Mouse (Mus musculus): ENCODE results near the gene Slc16a2. TPM values are rescaled to one million over a fixed set of nuclear protein-coding genes. Genes with fewer than 3 reads are reported as not detected.
A peak's percentile ranks its signal among the peaks of the same experiment; 100 is the strongest.

Slc16a2 gene
- polyA plus RNA-seq, 1 experiment from 2014 or later: 27.5 TPM

GRCm38 (mm10) chrX:103719618-103720185 lies 102.1 kb downstream of the Slc16a2 start:
- no peak for ATAC-seq
- no peak overlapping the region for H3K4me2 ChIP-seq (ENCODE audit: low read length)
- no peak overlapping the region for H3K4me3 ChIP-seq (ENCODE audit: low read depth, low read length)
- H3K4me1 ChIP-seq (ENCODE audit: control insufficient read depth, insufficient read depth, low read length): no peaks in the 10 kb centered on the region
- DNase-seq (ENCODE audit: low spot score): no peak
- H3K36me3 ChIP-seq (ENCODE audit: control insufficient read depth, insufficient read depth, low read length): no peaks in the 10 kb centered on the region
- no peaks in the 10 kb centered on the region for H3K9me3 ChIP-seq (replicated peaks; ENCODE audit: control insufficient read depth, low read length)
- H3K27me3 ChIP-seq (replicated peaks; ENCODE audit: control insufficient read depth, insufficient read depth, low read length): no peaks in the 10 kb centered on the region; the same call in none of the 2 replicates
- no peak overlapping the region for H3K27ac ChIP-seq (ENCODE audit: low read depth, low read length)
- no peak overlapping the region for H3K9ac ChIP-seq (ENCODE audit: low read length)
- WGBS: 40% methylated on average over 12 of the region's 12 CpGs

- Histone ChIP-seq H3K4me1 (ENCODE audit: control insufficient read depth, insufficient read depth, low read length) (no peaks in the 10 kb centered on the region), H3K27me3 (replicated peaks; ENCODE audit: control insufficient read depth, insufficient read depth, low read length) (peaks cover 4% of the 10 kb centered on the region; the same call in 1 of the 2 replicates), H3K4me3 (ENCODE audit: low read depth, low read length) (no peak overlapping the region), H3K9me3 (replicated peaks; ENCODE audit: control insufficient read depth, low read length) (no peaks in the 10 kb centered on the region), H3K4me2 (ENCODE audit: low read length) (no peak overlapping the region), H3K27ac (ENCODE audit: low read depth, low read length) (no peak overlapping the region), H3K36me3 (ENCODE audit: control insufficient read depth, insufficient read depth, low read length) (no peaks in the 10 kb centered on the region), H3K9ac (ENCODE audit: low read length) (no peak overlapping the region)
- no peak for ATAC-seq
- 36% methylated on average over 7 of the region's 7 CpGs for WGBS
- DNase-seq (ENCODE audit: low spot score): no peak
Measured at GRCm38 (mm10) chrX:103712922-103713321, 108.9 kb downstream of the Slc16a2 start.

- Histone ChIP-seq H3K4me1 (ENCODE audit: control insufficient read depth, insufficient read depth, low read length) (no peaks in the 10 kb centered on the region), H3K27ac (ENCODE audit: low read depth, low read length) (no peak overlapping the region), H3K9me3 (replicated peaks; ENCODE audit: control insufficient read depth, low read length) (no peaks in the 10 kb centered on the region), H3K4me3 (ENCODE audit: low read depth, low read length) (no peak overlapping the region), H3K27me3 (replicated peaks; ENCODE audit: control insufficient read depth, insufficient read depth, low read length) (0 out of 2 replicates have a peak, but pooled peaks cover 15% of the 10 kb centered on the region), H3K9ac (ENCODE audit: low read length) (no peak overlapping the region), H3K36me3 (ENCODE audit: control insufficient read depth, insufficient read depth, low read length) (no peaks in the 10 kb centered on the region), H3K4me2 (ENCODE audit: low read length) (no peak overlapping the region)
- WGBS: 36% methylated on average over 2 of the region's 2 CpGs
- no peak for DNase-seq (ENCODE audit: low spot score)
- ATAC-seq: no peak
Measured at GRCm38 (mm10) chrX:103709671-103710070, 112.1 kb downstream of the Slc16a2 start.

- no peak overlapping the region for H3K4me3 ChIP-seq (ENCODE audit: low read depth, low read length)
- no peak for DNase-seq (ENCODE audit: low spot score)
- no peak overlapping the region for H3K4me2 ChIP-seq (ENCODE audit: low read length)
- ATAC-seq: no peak
- H3K27ac ChIP-seq (ENCODE audit: low read depth, low read length): no peak overlapping the region
- 0 out of 2 replicates have a peak, but pooled peaks cover 3% of the 10 kb centered on the region for H3K4me1 ChIP-seq (ENCODE audit: control insufficient read depth, insufficient read depth, low read length)
- H3K9ac ChIP-seq (ENCODE audit: low read length): no peak overlapping the region
- H3K36me3 ChIP-seq (ENCODE audit: control insufficient read depth, insufficient read depth, low read length): no peaks in the 10 kb centered on the region
- 0 out of 2 replicates have a peak, but pooled peaks cover 19% of the 10 kb centered on the region for H3K27me3 ChIP-seq (replicated peaks; ENCODE audit: control insufficient read depth, insufficient read depth, low read length)
- WGBS: 73% methylated on average over 1 of the region's 1 CpGs
- H3K9me3 ChIP-seq (replicated peaks; ENCODE audit: control insufficient read depth, low read length): no peaks in the 10 kb centered on the region
Measured at GRCm38 (mm10) chrX:103708592-103708991, 113.2 kb downstream of the Slc16a2 start.

GRCm38 (mm10) chrX:103704611-103705010 lies 117.2 kb downstream of the Slc16a2 start:
- Histone ChIP-seq H3K36me3 (ENCODE audit: control insufficient read depth, insufficient read depth, low read length) (no peaks in the 10 kb centered on the region), H3K9me3 (replicated peaks; ENCODE audit: control insufficient read depth, low read length) (no peaks in the 10 kb centered on the region), H3K9ac (ENCODE audit: low read length) (no peak overlapping the region), H3K27ac (ENCODE audit: low read depth, low read length) (no peak overlapping the region), H3K4me3 (ENCODE audit: low read depth, low read length) (no peak overlapping the region), H3K27me3 (replicated peaks; ENCODE audit: control insufficient read depth, insufficient read depth, low read length) (0 out of 2 replicates have a peak, but pooled peaks cover 19% of the 10 kb centered on the region), H3K4me1 (ENCODE audit: control insufficient read depth, insufficient read depth, low read length) (0 out of 2 replicates have a peak, but pooled peaks cover 3% of the 10 kb centered on the region), H3K4me2 (ENCODE audit: low read length) (no peak overlapping the region)
- no peak for DNase-seq (ENCODE audit: low spot score)
- ATAC-seq: no peak
- 91% methylated on average over 4 of the region's 4 CpGs for WGBS

- H3K9me3 ChIP-seq (replicated peaks; ENCODE audit: control insufficient read depth, low read length): no peaks in the 10 kb centered on the region
- no peak overlapping the region for H3K4me2 ChIP-seq (ENCODE audit: low read length)
- ATAC-seq: peak; percentile 72
- DNase-seq (ENCODE audit: low spot score): peak; percentile 77
- H3K27ac ChIP-seq (ENCODE audit: low read depth, low read length): no peak overlapping the region
- 44% methylated on average over 4 of the region's 4 CpGs for WGBS
- 0 out of 2 replicates have a peak, but pooled peaks cover 3% of the 10 kb centered on the region for H3K4me1 ChIP-seq (ENCODE audit: control insufficient read depth, insufficient read depth, low read length)
- H3K4me3 ChIP-seq (ENCODE audit: low read depth, low read length): no peak overlapping the region
- 0 out of 2 replicates have a peak, but pooled peaks cover 20% of the 10 kb centered on the region for H3K27me3 ChIP-seq (replicated peaks; ENCODE audit: control insufficient read depth, insufficient read depth, low read length)
- H3K9ac ChIP-seq (ENCODE audit: low read length): no peak overlapping the region
- no peaks in the 10 kb centered on the region for H3K36me3 ChIP-seq (ENCODE audit: control insufficient read depth, insufficient read depth, low read length)
Measured at GRCm38 (mm10) chrX:103704024-103704423, 117.8 kb downstream of the Slc16a2 start.

DNA sequence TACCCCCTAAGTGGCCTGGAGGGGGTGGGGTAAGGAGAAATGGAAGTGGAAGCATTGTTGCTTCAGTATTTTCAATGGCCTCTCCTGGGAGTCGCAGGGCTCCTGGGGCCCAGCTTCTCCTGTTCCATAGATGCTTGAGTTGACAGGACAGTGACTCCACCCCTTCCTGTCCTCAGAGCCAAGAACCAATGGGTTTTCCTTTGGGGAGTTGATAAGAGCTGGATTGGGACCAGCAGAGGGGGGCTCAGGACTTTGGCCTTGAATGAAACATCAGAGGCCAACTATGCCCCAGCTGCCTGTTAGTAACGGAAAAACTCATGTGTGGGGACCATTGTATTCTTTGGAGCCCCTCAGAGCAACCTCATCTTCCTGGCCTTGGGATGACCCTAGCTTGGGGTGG lies 124.0 kb downstream of the Slc16a2 start:
- H3K4me2 ChIP-seq (ENCODE audit: low read length): no peak overlapping the region
- peaks cover 22% of the 10 kb centered on the region for H3K27me3 ChIP-seq (replicated peaks; ENCODE audit: control insufficient read depth, insufficient read depth, low read length)
- H3K36me3 ChIP-seq (ENCODE audit: control insufficient read depth, insufficient read depth, low read length): no peaks in the 10 kb centered on the region
- H3K9me3 ChIP-seq (replicated peaks; ENCODE audit: control insufficient read depth, low read length): no peaks in the 10 kb centered on the region
- DNase-seq (ENCODE audit: low spot score) (no peak), ATAC-seq (no peak)
- no peaks in the 10 kb centered on the region for H3K4me1 ChIP-seq (ENCODE audit: control insufficient read depth, insufficient read depth, low read length)
- H3K9ac ChIP-seq (ENCODE audit: low read length): no peak overlapping the region
- no peak overlapping the region for H3K27ac ChIP-seq (ENCODE audit: low read depth, low read length)
- WGBS: 52% methylated on average over 2 of the region's 2 CpGs
- no peak overlapping the region for H3K4me3 ChIP-seq (ENCODE audit: low read depth, low read length)

DNA sequence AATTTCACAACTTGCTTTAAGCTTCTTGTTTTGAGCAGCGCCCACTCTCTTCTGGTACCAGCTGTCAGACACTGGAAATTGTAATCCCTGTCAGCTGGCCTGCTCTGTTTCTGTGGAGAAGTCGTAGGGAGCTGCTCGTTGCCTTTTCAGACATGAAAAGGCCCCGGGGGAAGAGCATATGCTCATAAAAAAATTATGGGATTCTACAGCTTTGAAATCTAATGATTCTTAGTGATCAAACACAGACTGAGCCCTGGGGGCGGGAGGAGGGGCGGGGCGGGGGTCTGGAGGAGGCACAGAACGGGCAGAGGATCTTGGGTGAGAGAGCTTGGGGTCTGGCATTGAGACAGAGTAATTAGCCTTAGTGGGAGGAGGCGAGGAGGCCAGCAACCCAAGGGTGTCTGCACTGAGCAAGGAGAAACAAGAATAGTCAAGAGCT lies 125.7 kb downstream of the Slc16a2 start:
- DNase-seq (ENCODE audit: low spot score) (peak; percentile 56), ATAC-seq (peak; percentile 60)
- no peaks in the 10 kb centered on the region for H3K9me3 ChIP-seq (replicated peaks; ENCODE audit: control insufficient read depth, low read length)
- 9% methylated on average over 9 of the region's 9 CpGs for WGBS
- peak overlapping the region; percentile 46; the same call in 1 of the 2 replicates for H3K9ac ChIP-seq (ENCODE audit: low read length)
- 0 out of 2 replicates have a peak overlapping the region, but pooled peaks have one; percentile 10 for H3K4me3 ChIP-seq (ENCODE audit: low read depth, low read length)
- H3K27me3 ChIP-seq (replicated peaks; ENCODE audit: control insufficient read depth, insufficient read depth, low read length): peaks cover 23% of the 10 kb centered on the region
- no peaks in the 10 kb centered on the region for H3K36me3 ChIP-seq (ENCODE audit: control insufficient read depth, insufficient read depth, low read length)
- H3K4me1 ChIP-seq (ENCODE audit: control insufficient read depth, insufficient read depth, low read length): no peaks in the 10 kb centered on the region
- H3K4me2 ChIP-seq (ENCODE audit: low read length): peak overlapping the region; percentile 72
- H3K27ac ChIP-seq (ENCODE audit: low read depth, low read length): peak overlapping the region; percentile 80
